Comparison of ENCODE assay signal across 23 mouse cellular contexts in genomic region chr4:146535883-146536282, GRCm38 (mm10). TPM values are rescaled to one million over a fixed set of nuclear protein-coding genes. Genes with fewer than 3 reads are reported as not detected.
DNase-seq lines count a peak whose midpoint lies in the region; ATAC-seq and TF ChIP-seq lines count a peak whose summit lies in the region.
"Had no signal": no experiment of that assay in that cellular context is flagged by ENCODE, and none has a peak within 500 bp of the region (broad histone marks: within the 10 kb centered on the region; RNA-seq: fewer than 3 reads in every experiment).

No protein-coding gene starts in this region.

- no peak overlapping the region for H3K27ac ChIP-seq in hindbrain, embryonic 11.5 days (ENCODE audit: low read depth, low read length)
- H3K27ac ChIP-seq in hindbrain, embryonic 13.5 days = no peak overlapping the region
- no peak overlapping the region for H3K27ac ChIP-seq in midbrain, embryonic 11.5 days (ENCODE audit: low read depth, low read length)
- no peak overlapping the region for H3K27ac ChIP-seq in midbrain, embryonic 10.5 days (replicated peaks)
- no peak overlapping the region for H3K27ac ChIP-seq in embryonic facial prominence, embryonic 15.5 days (replicated peaks)
- no peak overlapping the region for H3K27ac ChIP-seq in liver, embryonic 14.5 days
- no peak overlapping the region for H3K27ac ChIP-seq in left cerebral cortex, adult 2 months
- H3K27ac ChIP-seq: forebrain, embryonic 10.5 days; heart, embryonic 13.5 days; hindbrain, embryonic 15.5 days; lung, embryonic 15.5 days had no signal

- H3K27me3 ChIP-seq in hindbrain, embryonic 11.5 days (ENCODE audit: control insufficient read depth, insufficient read depth, low read length) = no peaks in the 10 kb centered on the region
- H3K27me3 ChIP-seq in hindbrain, embryonic 13.5 days = no peaks in the 10 kb centered on the region
- H3K27me3 ChIP-seq in midbrain, embryonic 11.5 days (ENCODE audit: control insufficient read depth, insufficient read depth, low read length) = no peaks in the 10 kb centered on the region
- no peaks in the 10 kb centered on the region for H3K27me3 ChIP-seq in midbrain, embryonic 10.5 days (ENCODE audit: low read depth, poor library complexity, severe bottlenecking)
- H3K27me3 ChIP-seq in embryonic facial prominence, embryonic 15.5 days = no peaks in the 10 kb centered on the region
- H3K27me3 ChIP-seq in liver, embryonic 14.5 days (ENCODE audit: control insufficient read depth, insufficient read depth, low read length) = no peaks in the 10 kb centered on the region
- H3K27me3 ChIP-seq: heart, embryonic 13.5 days; hindbrain, embryonic 15.5 days; lung, embryonic 15.5 days; Patski had no signal

- ATAC-seq in hindbrain, embryonic 11.5 days (ENCODE audit: low FRiP score) = peak; percentile 55
- ATAC-seq in hindbrain, embryonic 13.5 days (ENCODE audit: low FRiP score) = no peak
- ATAC-seq in midbrain, embryonic 11.5 days (ENCODE audit: low FRiP score) = peak; percentile 58; the same call in 1 of the 2 replicates
- peak; percentile 51; the same call in 1 of the 2 replicates for ATAC-seq in embryonic facial prominence, embryonic 15.5 days (ENCODE audit: insufficient number of reproducible peaks, low FRiP score, low TSS enrichment, low read depth)
- ATAC-seq in liver, embryonic 14.5 days (ENCODE audit: insufficient read depth) = 0 out of 2 replicates have a peak, but pooled peaks have one; percentile 18
- ATAC-seq: activated CD4-positive, CD25-positive, alpha-beta regulatory T cell, adult 4 months; Patski had no signal

- no peak overlapping the region for H3K9ac ChIP-seq in hindbrain, embryonic 11.5 days (ENCODE audit: low read depth, low read length)
- no peak overlapping the region for H3K9ac ChIP-seq in hindbrain, embryonic 13.5 days
- no peak overlapping the region for H3K9ac ChIP-seq in midbrain, embryonic 11.5 days (ENCODE audit: low read length)
- no peak overlapping the region for H3K9ac ChIP-seq in embryonic facial prominence, embryonic 15.5 days
- H3K9ac ChIP-seq in liver, embryonic 14.5 days (replicated peaks) = no peak overlapping the region
- H3K9ac ChIP-seq: heart, embryonic 13.5 days; hindbrain, embryonic 15.5 days; lung, embryonic 15.5 days had no signal

- TF ChIP-seq EP300 in liver, embryonic 14.5 days (IDR thresholded peaks at IDR 0.05; ENCODE audit: low read depth) = no peak

- H3K4me1 ChIP-seq in hindbrain, embryonic 11.5 days (replicated peaks; ENCODE audit: control insufficient read depth, insufficient read depth, low read length) = no peaks in the 10 kb centered on the region
- no peaks in the 10 kb centered on the region for H3K4me1 ChIP-seq in hindbrain, embryonic 13.5 days (replicated peaks)
- H3K4me1 ChIP-seq in midbrain, embryonic 11.5 days (ENCODE audit: control insufficient read depth, insufficient read depth, low read length) = no peaks in the 10 kb centered on the region
- H3K4me1 ChIP-seq in midbrain, embryonic 10.5 days = no peaks in the 10 kb centered on the region
- no peaks in the 10 kb centered on the region for H3K4me1 ChIP-seq in embryonic facial prominence, embryonic 15.5 days
- no peaks in the 10 kb centered on the region for H3K4me1 ChIP-seq in liver, embryonic 14.5 days (replicated peaks; ENCODE audit: control insufficient read depth in 2 of 2, insufficient read depth in 2 of 2, low read length in 1 of 2)
- H3K4me1 ChIP-seq: forebrain, embryonic 10.5 days; heart, embryonic 13.5 days; hindbrain, embryonic 15.5 days; lung, embryonic 15.5 days had no signal

- peaks cover 30% of the 10 kb centered on the region for H3K9me3 ChIP-seq in hindbrain, embryonic 11.5 days (ENCODE audit: control insufficient read depth, low read length)
- peaks cover 67% of the 10 kb centered on the region for H3K9me3 ChIP-seq in hindbrain, embryonic 13.5 days
- H3K9me3 ChIP-seq in midbrain, embryonic 11.5 days (ENCODE audit: control insufficient read depth, low read length) = peaks cover 40% of the 10 kb centered on the region
- peaks cover 90% of the 10 kb centered on the region for H3K9me3 ChIP-seq in midbrain, embryonic 10.5 days (replicated peaks)
- H3K9me3 ChIP-seq in embryonic facial prominence, embryonic 15.5 days (replicated peaks) = peaks cover 38% of the 10 kb centered on the region
- H3K9me3 ChIP-seq in liver, embryonic 14.5 days (ENCODE audit: control insufficient read depth, low read length) = peaks cover 23% of the 10 kb centered on the region

- intact Hi-C loops in left cerebral cortex, adult 2 months (cut with DNase I) = no loop called here

- no peak overlapping the region for H3K4me3 ChIP-seq in hindbrain, embryonic 11.5 days (ENCODE audit: low read depth, low read length)
- H3K4me3 ChIP-seq in hindbrain, embryonic 13.5 days = no peak overlapping the region
- H3K4me3 ChIP-seq in midbrain, embryonic 11.5 days (ENCODE audit: low read depth, low read length) = no peak overlapping the region
- no peak overlapping the region for H3K4me3 ChIP-seq in midbrain, embryonic 10.5 days
- H3K4me3 ChIP-seq in embryonic facial prominence, embryonic 15.5 days (replicated peaks) = no peak overlapping the region
- H3K4me3 ChIP-seq in liver, embryonic 14.5 days (ENCODE audit: insufficient read depth in 1 of 2, low read depth in 2 of 2, low read length in 2 of 2) = no peak overlapping the region
- H3K4me3 ChIP-seq in left cerebral cortex, adult 2 months = no peak overlapping the region
- H3K4me3 ChIP-seq: forebrain, embryonic 10.5 days; heart, embryonic 13.5 days; hindbrain, embryonic 15.5 days; lung, embryonic 15.5 days; myocyte had no signal

- DNase-seq in hindbrain, embryonic 11.5 days (ENCODE audit: low spot score) = no peak
- DNase-seq in midbrain, embryonic 11.5 days (ENCODE audit: low spot score, missing footprints) = no peak
- DNase-seq in midbrain, embryonic 10.5 days (ENCODE audit: low spot score) = no peak
- no peak for DNase-seq in liver, embryonic 14.5 days (ENCODE audit: low read depth in 3 of 3, low spot score in 3 of 3)
- no peak for DNase-seq in left cerebral cortex, adult 2 months (ENCODE audit: extremely low spot score in 1 of 2, low spot score in 2 of 2)
- DNase-seq: adrenal gland, postnatal 14 days; cerebellum, adult 18-20 months; cerebellum, postnatal 36 days; gastrocnemius, postnatal 36 days; kidney, adult 11 months; kidney, postnatal 10 days; retina, postnatal 1 day; thymus, adult 2 months had no signal

- TF ChIP-seq CTCF in liver, embryonic 14.5 days (IDR thresholded peaks at IDR 0.05; ENCODE audit: low read depth) = no peak
- TF ChIP-seq CTCF in left cerebral cortex, adult 2 months (IDR thresholded peaks at IDR 0.05) = no peak

- no peaks in the 10 kb centered on the region for H3K36me3 ChIP-seq in hindbrain, embryonic 11.5 days (ENCODE audit: control insufficient read depth, insufficient read depth, low read length)
- H3K36me3 ChIP-seq in hindbrain, embryonic 13.5 days = no peaks in the 10 kb centered on the region
- no peaks in the 10 kb centered on the region for H3K36me3 ChIP-seq in midbrain, embryonic 11.5 days (ENCODE audit: control insufficient read depth, insufficient read depth, low read length)
- H3K36me3 ChIP-seq in midbrain, embryonic 10.5 days = no peaks in the 10 kb centered on the region
- H3K36me3 ChIP-seq in embryonic facial prominence, embryonic 15.5 days = no peaks in the 10 kb centered on the region
- H3K36me3 ChIP-seq in liver, embryonic 14.5 days (replicated peaks; ENCODE audit: control insufficient read depth, insufficient read depth, low read depth) = no peaks in the 10 kb centered on the region
- H3K36me3 ChIP-seq: forebrain, embryonic 10.5 days; lung, embryonic 15.5 days had no signal

- no peak overlapping the region for H3K4me2 ChIP-seq in hindbrain, embryonic 11.5 days (replicated peaks; ENCODE audit: low read depth, low read length)
- H3K4me2 ChIP-seq in hindbrain, embryonic 13.5 days = no peak overlapping the region
- H3K4me2 ChIP-seq in midbrain, embryonic 11.5 days = no peak overlapping the region
- H3K4me2 ChIP-seq in embryonic facial prominence, embryonic 15.5 days (replicated peaks) = no peak overlapping the region
- no peak overlapping the region for H3K4me2 ChIP-seq in liver, embryonic 14.5 days (ENCODE audit: low read depth)
- H3K4me2 ChIP-seq: heart, embryonic 13.5 days; hindbrain, embryonic 15.5 days; lung, embryonic 15.5 days had no signal

RNA-seq across cellular contexts. Expression of gene Zfp981, which starts 34.1 kb away (rescaled TPM):
- 0.19 TPM in 1 of 2 replicates, not detected in the other for polyA plus RNA-seq in hindbrain, embryonic 11.5 days (2014; fragmentation: Nextera tagmentation; extraction: Ambion mirVana)
- 0.13 TPM in 2 replicates for polyA plus RNA-seq in hindbrain, embryonic 13.5 days (2015; fragmentation: Nextera tagmentation; extraction: Ambion mirVana)
- polyA plus RNA-seq in midbrain, embryonic 11.5 days (2014; fragmentation: Nextera tagmentation; extraction: Ambion mirVana) = not detected in 2 replicates
- 0.11 TPM in 1 of 2 replicates, not detected in the other for polyA plus RNA-seq in midbrain, embryonic 10.5 days (2016; fragmentation: Nextera tagmentation; extraction: Ambion mirVana)
- polyA plus RNA-seq in embryonic facial prominence, embryonic 15.5 days (2015; fragmentation: Nextera tagmentation; extraction: Ambion mirVana) = 0.05 TPM in 1 of 2 replicates, not detected in the other
- polyA plus RNA-seq in liver, embryonic 14.5 days (2012; rRNA removed) = not detected in 2 replicates
- 0.09 TPM in 1 of 2 replicates, not detected in the other for polyA plus RNA-seq in liver, embryonic 14.5 days (2014; fragmentation: Nextera tagmentation; extraction: Ambion mirVana)
- total RNA-seq in left cerebral cortex, adult 2 months (2021) = not detected
- polyA plus RNA-seq: embryonic facial prominence, embryonic 14.5 days; heart, embryonic 13.5 days; lung, embryonic 15.5 days; thymus, adult 2 months had no signal
